Mouse (Mus musculus): ENCODE measurements around the gene Olfr548-ps1. TPM values are rescaled to one million over a fixed set of nuclear protein-coding genes. Genes with fewer than 3 reads are reported as not detected.
"Not testable (repeated sequence)": the region's sequence is repeated elsewhere in the genome, so short reads cannot be mapped to it uniquely, and the experiment has no call there.

Olfr548-ps1 gene
- not detected for total RNA-seq (2022)

GRCm38 (mm10) chr7:102540596-102540995 lies at the start of gene Olfr548-ps1:
TSS of gene Olfr548-ps1 (plus strand) at chr7:102540896.
- DNase-seq: no peak

DNA sequence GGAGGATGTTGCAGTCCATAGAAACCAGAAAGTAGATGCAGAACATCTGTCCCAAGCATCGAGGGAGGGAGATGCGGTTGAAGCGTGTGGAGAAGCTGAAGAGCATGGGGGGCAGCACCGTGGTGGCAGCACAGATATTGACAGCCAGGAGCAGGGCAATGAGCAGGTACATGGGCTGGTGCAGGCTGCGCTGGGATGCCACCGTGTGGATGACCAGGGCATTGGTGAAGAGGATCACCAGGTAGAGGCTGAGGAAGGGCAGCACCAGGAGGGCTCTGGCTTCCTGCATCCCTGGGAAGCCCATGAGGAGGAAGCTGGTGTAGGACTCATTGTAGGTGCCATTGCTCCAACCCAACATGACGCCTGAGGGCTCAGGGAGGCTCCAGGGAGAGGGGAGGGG lies 46.3 kb upstream of the Olfr548-ps1 start:
- DNase-seq: not testable (repeated sequence)

DNA sequence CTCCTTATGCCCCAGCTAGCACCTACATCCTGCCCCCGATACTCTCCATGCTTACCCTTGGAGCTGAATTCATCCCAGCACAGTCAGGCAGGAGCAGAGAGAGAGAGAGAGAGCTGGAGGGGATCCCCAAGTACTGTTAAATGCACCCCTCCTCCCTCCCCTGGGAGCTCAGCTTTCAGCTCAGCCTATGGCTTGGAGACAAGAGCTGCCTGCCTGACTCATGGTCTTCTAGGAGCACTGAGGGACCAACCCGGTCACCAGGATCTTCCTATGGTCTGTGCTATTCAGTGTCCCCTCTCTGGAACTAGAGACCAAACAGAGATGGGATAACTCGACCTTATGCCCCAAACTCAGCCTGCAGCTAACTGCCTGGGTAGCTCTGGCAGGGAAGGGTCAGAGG lies 41.2 kb upstream of the Olfr548-ps1 start, which contains the start of gene Olfr545:
Gene Olfr545 (minus strand): TSS at position 101 of the 400 bp plus-strand sequence.
- no peak for DNase-seq

DNA sequence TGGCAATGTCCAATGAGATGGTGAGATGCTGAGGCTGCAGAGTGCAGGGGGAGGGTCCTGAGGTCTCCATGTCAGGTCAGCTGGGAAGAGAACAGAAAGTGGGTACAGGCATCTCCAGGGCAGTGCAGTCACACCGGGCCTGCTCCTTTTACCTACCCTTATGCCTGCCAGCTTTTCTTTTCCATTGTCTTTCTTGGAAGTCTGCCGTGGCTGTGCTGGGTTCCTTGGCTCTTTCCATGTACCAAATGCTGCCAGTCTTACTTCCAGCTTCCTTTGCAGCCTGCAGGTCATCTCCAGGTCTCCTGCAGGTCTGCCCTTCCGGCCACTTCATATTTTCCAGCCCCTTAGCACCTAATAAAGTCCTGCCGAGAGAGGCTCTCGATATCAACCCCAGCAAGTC lies 38.7 kb upstream of the Olfr548-ps1 start:
- no peak for DNase-seq

GRCm38 (mm10) chr7:102506848-102507247 lies 33.8 kb upstream of the Olfr548-ps1 start:
- peak; percentile 56 for DNase-seq

DNA sequence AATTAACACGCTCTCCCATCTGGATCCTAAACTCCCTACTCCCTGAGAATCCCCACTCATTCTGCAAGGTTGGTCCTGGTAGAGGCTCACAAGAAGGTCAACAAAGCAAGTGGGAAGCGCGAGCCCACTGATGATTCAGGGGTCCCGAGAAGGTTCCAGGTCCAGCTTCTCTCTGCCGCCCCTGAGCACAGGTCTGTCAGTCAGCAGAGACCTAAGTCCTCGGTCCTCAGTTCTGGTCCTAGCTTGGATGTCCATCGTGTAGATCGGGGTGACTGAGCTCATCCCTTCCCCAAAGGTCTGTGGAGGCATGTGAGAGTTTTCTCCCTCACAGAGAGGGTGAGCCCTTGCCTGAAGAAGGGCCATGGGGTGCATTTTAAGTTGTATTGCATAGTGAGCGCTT lies 32.6 kb upstream of the Olfr548-ps1 start:
- DNase-seq: no peak

- DNase-seq: no peak
These were observed 32.0 kb upstream of the Olfr548-ps1 start for GRCm38 (mm10) chr7:102508666-102509065.

- no peak for DNase-seq
These were observed 31.0 kb upstream of the Olfr548-ps1 start for GRCm38 (mm10) chr7:102509726-102510125.

GRCm38 (mm10) chr7:102511927-102512326 lies 28.8 kb upstream of the Olfr548-ps1 start:
- DNase-seq: no peak

DNA sequence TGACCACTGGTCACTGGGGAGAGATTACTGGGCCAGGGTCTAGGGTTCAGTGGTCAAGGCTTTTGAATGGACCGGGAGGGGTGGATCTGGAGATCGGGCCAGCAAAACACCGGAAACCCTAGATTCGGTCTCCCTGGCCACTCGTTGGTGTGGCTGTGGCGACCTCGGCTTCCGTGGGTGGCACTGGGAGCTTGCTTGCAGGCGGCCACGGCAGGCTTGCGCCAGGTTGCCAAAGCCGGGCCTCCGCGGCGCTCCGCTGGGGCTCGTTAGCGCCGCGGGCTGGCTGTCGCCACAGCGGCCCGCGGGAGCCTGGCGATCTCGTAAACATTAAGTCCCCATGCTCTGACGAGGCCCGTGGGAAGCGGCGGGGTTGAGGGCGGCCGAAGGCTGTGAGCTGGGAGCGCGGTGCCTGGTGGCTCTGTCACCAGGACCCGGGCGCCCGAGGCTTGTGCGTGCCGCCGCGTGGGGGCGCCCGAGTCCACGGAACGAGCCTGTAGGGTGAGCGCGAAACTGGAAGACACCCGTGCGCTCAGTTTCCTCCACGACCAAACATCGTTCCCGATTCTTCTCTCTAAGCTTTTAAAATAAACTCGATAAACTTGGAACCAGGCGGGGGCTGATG lies 27.8 kb upstream of the Olfr548-ps1 start:
- DNase-seq: peak; percentile 66

DNA sequence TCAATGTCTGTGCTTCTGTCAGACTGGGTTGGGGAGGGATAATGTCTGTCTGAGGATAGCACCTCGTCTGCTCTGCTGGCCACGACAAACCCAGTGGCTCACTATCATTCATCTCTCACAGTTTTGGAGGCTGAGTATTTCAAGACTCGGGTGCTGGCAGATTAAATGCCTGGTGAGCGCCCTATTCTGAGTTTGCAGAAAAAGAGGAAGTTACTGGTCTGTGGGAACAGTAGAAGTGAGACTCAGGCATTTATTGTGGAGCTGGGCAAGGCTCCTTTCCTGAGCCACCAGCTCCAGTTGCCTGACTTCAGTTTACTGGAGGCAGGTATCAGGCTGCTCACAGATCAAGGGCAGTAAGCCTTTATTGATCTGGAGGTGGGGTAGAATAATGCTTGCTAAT lies 26.6 kb upstream of the Olfr548-ps1 start:
- no peak for DNase-seq

- DNase-seq: peak; percentile 10
These were observed 24.2 kb upstream of the Olfr548-ps1 start for GRCm38 (mm10) chr7:102516261-102517050.

DNA sequence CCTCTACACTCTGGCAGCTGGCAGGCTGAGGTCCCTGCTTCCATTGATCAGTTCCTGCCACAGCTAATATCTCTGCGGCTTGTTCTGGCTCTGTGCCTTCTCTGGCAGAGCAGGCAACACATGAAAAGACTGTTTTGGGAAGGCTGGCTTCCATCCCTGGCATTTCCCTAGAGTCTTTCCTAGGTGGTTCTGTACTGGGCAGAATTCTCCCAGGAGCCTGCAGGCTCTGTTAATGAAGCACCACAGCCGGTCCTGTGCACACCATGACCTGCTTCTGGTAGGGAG lies 23.7 kb upstream of the Olfr548-ps1 start:
- no peak for DNase-seq

DNA sequence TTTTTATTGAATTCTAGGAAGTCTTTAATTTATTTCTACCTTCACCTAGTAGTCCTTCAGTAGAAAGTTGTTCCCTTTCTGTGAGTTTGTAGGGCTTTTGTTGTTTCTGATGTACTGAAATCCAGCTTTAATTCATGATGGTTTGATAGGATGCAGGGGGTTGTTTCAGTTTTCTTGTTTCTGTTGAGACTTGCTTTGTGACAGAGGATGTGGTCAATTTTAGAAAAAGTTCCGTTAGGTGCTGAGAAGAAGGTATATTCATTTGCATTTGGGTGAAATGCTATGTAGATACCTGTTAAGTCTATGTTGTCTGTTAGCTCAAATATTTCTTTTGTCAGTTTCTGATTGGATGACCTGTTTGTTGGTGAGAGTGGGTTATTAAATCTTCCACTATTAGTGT lies 11.6 kb upstream of the Olfr548-ps1 start:
- no peak for DNase-seq

- DNase-seq: no peak
These were observed 6.2 kb upstream of the Olfr548-ps1 start, which contains the start of gene Olfr547 for GRCm38 (mm10) chr7:102534449-102534848. TSS of gene Olfr547 (plus strand) at chr7:102534749.

DNA sequence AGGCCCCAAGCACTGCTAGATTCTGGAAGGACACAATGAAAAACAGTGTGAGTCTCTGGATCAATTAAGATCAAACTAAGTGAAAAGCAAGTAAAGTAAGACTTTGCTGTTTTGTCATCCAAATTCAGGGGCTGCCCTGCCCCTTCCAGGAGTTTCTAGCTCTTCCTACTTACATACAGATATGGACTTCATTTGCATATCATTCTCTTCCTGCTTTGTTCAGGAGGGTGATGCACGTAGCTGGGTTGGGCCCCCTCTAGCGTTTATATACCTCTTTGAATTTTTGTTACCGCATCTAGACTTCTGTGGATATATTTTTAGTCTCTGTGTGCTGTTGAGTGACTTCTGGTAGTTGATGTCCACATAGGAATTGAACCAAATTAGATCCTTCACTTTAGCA lies 555 bp downstream of the Olfr548-ps1 start:
- no peak for DNase-seq

GRCm38 (mm10) chr7:102549570-102549969 lies 8.9 kb downstream of the Olfr548-ps1 start, which contains the start of gene Olfr549:
TSS of gene Olfr549 (plus strand) at chr7:102549870.
- no peak for DNase-seq

- no peak for DNase-seq
These were observed 12.6 kb downstream of the Olfr548-ps1 start for GRCm38 (mm10) chr7:102553279-102553678.

GRCm38 (mm10) chr7:102564999-102565997 lies 24.6 kb downstream of the Olfr548-ps1 start, which contains the start of gene Trim21:
TSS of gene Trim21 (minus strand) at chr7:102565486.
- peak; percentile 92 for DNase-seq

GRCm38 (mm10) chr7:102566219-102566618 lies 25.5 kb downstream of the Olfr548-ps1 start:
- DNase-seq: no peak

- no peak for DNase-seq
These were observed 30.4 kb downstream of the Olfr548-ps1 start, which contains the start of gene Olfr550 for GRCm38 (mm10) chr7:102571142-102571541. TSS of gene Olfr550 (plus strand) at chr7:102571442.

- no peak for DNase-seq
These were observed 32.6 kb downstream of the Olfr548-ps1 start for GRCm38 (mm10) chr7:102573174-102573830.
